Mouse (Mus musculus) heart, adult 2 months (tissue): ENCODE results near the gene Lamc1. TPM values are rescaled to one million over a fixed set of nuclear protein-coding genes. Genes with fewer than 3 reads are reported as not detected.

Experiments used
- DNase-seq, 2 experiments: peaks; one replicate each; pipeline ENCODE4 v3.0.0; 2021
- H3K27ac ChIP-seq: fragments of 200-600 bp; 2 replicates; pipeline ENCODE4 v1.8.1; 2022
- H3K27me3 ChIP-seq: fragments of 200-500 bp; 2 replicates; pipeline ENCODE4 v1.6.1; 2012; ENCODE audit warnings: mild to moderate bottlenecking, low read length, inconsistent platforms, mixed read lengths; ENCODE audit not compliant: control insufficient read depth, insufficient read depth
- H3K36me3 ChIP-seq: fragments of 200-500 bp; 2 replicates; pipeline ENCODE4 v1.6.1; 2012; ENCODE audit warnings: low read length, inconsistent platforms; ENCODE audit not compliant: control insufficient read depth, insufficient read depth
- H3K4me1 ChIP-seq: fragments of 200-500 bp; 2 replicates; pipeline ENCODE4 v1.6.1; 2011; ENCODE audit warnings: low read length; ENCODE audit not compliant: control insufficient read depth, insufficient read depth
- H3K4me3 ChIP-seq: fragments of 200-600 bp; 2 replicates; pipeline ENCODE4 v1.8.1; 2022
- H3K79me2 ChIP-seq: fragments of 200-500 bp; replicated peaks from 2 replicates; pipeline ENCODE4 v1.6.1; 2012; ENCODE audit warnings: mild to moderate bottlenecking, inconsistent platforms, low read length, moderate library complexity, mixed read lengths; ENCODE audit not compliant: control insufficient read depth, insufficient read depth
- H3K9ac ChIP-seq: fragments of 200-500 bp; 2 replicates; pipeline ENCODE4 v1.6.1; 2012; ENCODE audit warnings: low read depth, mild to moderate bottlenecking, control low read depth, inconsistent platforms, low read length, mixed read lengths
- CTCF ChIP-seq: fragments of 200-600 bp; IDR thresholded peaks from 2 replicates; pipeline ENCODE4 v1.8.1; 2022; ENCODE audit warnings: antibody characterized with exemption, mild to moderate bottlenecking, moderate library complexity
- EP300 ChIP-seq: fragments of 200-500 bp; IDR thresholded peaks from 2 replicates; pipeline ENCODE4 v1.6.1; 2011; ENCODE audit warnings: low read depth, low read length, control low read depth; ENCODE audit not compliant: insufficient read depth
- POLR2A ChIP-seq: fragments of 200-500 bp; IDR thresholded peaks from 2 replicates; pipeline ENCODE4 v1.6.1; 2011; ENCODE audit warnings: mild to moderate bottlenecking, low read depth, low read length, control low read depth; ENCODE audit not compliant: insufficient read depth
- WGBS: fragments of 180-500 bp; shearing (Covaris S2); methylation state at CpG from one replicate; pipeline ENCODE4 v1.1.7; 2018; 5-methylcytosine and 5-hydroxymethylcytosine counted together
- intact Hi-C: fragments of 180-260 bp; cut with DNase I; formaldehyde crosslinking; loops from one replicate; pipeline ENCODE4 v1.15.1; 2025
- polyA plus RNA-seq: library from polyadenylated mRNA; depleted of rRNA; stranded (reverse); fragments of >200 nt; gene quantifications from 2 replicates; pipeline ENCODE4 v1.2.3, GENCODE M21; 2012
- total RNA-seq, 2 experiments: library from RNA; stranded (reverse); gene quantifications; 2 replicates each; pipeline ENCODE4 v1.2.3; 2021

The Lamc1 gene
- total and polyA plus RNA-seq, 3 experiments = 103 to 116 (median 111) TPM

- TF ChIP-seq CTCF (no peak), POLR2A (no peak), EP300 (no peak)
- H3K27ac ChIP-seq = peak overlapping the region; percentile 98
- H3K79me2 ChIP-seq = peaks cover 6% of the 10 kb centered on the region
- peaks cover 21% of the 10 kb centered on the region for H3K36me3 ChIP-seq
- intact Hi-C loops = no loop called here
- H3K27me3 ChIP-seq = no peaks in the 10 kb centered on the region
- DNase-seq = no peak
- H3K9ac ChIP-seq = peak overlapping the region; percentile 63
- peaks cover 6% of the 10 kb centered on the region for H3K4me1 ChIP-seq
- peak overlapping the region; percentile 98 for H3K4me3 ChIP-seq
- 70% methylated on average over 6 of the region's 6 CpGs for WGBS
Observed at GRCm38 (mm10) chr1:153329306-153329705, 3.3 kb downstream of the Lamc1 start.

GRCm38 (mm10) chr1:153327063-153327462 lies 5.5 kb downstream of the Lamc1 start:
- Histone ChIP-seq H3K36me3 (peaks cover 22% of the 10 kb centered on the region), H3K79me2 (peaks cover 6% of the 10 kb centered on the region), H3K4me3 (no peak overlapping the region), H3K27ac (no peak overlapping the region), H3K4me1 (peaks cover 12% of the 10 kb centered on the region), H3K27me3 (no peaks in the 10 kb centered on the region), H3K9ac (no peak overlapping the region)
- TF ChIP-seq POLR2A = no peak
- no peak for TF ChIP-seq EP300
- no peak for TF ChIP-seq CTCF
- intact Hi-C loops = no loop called here
- DNase-seq = no peak
- 88% methylated on average over 4 of the region's 4 CpGs for WGBS

GRCm38 (mm10) chr1:153326226-153326625 lies 6.4 kb downstream of the Lamc1 start:
- no peak overlapping the region for H3K27ac ChIP-seq
- WGBS = 55% methylated on average over 7 of the region's 7 CpGs
- peaks cover 17% of the 10 kb centered on the region for H3K4me1 ChIP-seq

GRCm38 (mm10) chr1:153321404-153321803 lies 11.2 kb downstream of the Lamc1 start:
- Histone ChIP-seq H3K27ac (no peak overlapping the region), H3K36me3 (peaks cover 31% of the 10 kb centered on the region), H3K27me3 (no peaks in the 10 kb centered on the region), H3K4me3 (no peak overlapping the region), H3K4me1 (peaks cover 27% of the 10 kb centered on the region), H3K9ac (peak overlapping the region; percentile 50; the same call in 1 of the 2 replicates), H3K79me2 (peaks cover 13% of the 10 kb centered on the region)
- intact Hi-C loops = no loop called here
- DNase-seq = no peak
- WGBS = 64% methylated on average over 12 of the region's 12 CpGs
- TF ChIP-seq EP300 = no peak
- no peak for TF ChIP-seq CTCF
- TF ChIP-seq POLR2A = no peak

More at GRCm38 (mm10) chr1:153326226-153326625, 6.4 kb downstream of the Lamc1 start:
- intact Hi-C loops = no loop called here
- no peak for DNase-seq
- Histone ChIP-seq H3K9ac (no peak overlapping the region), H3K4me3 (no peak overlapping the region), H3K27me3 (no peaks in the 10 kb centered on the region), H3K36me3 (peaks cover 27% of the 10 kb centered on the region), H3K79me2 (peaks cover 7% of the 10 kb centered on the region)
- no peak for TF ChIP-seq POLR2A

- H3K27ac ChIP-seq = no peak overlapping the region; the same call in 1 of the 2 replicates
- DNase-seq = peak in 1 of 2 experiments; percentile 2
- peaks cover 26% of the 10 kb centered on the region for H3K4me1 ChIP-seq
- no peak overlapping the region for H3K9ac ChIP-seq
- TF ChIP-seq EP300 = no peak
- no peak for TF ChIP-seq POLR2A
- TF ChIP-seq CTCF = no peak
- H3K79me2 ChIP-seq = peaks cover 10% of the 10 kb centered on the region
- 40% methylated on average over 6 of the region's 6 CpGs for WGBS
- intact Hi-C loops = no loop called here
- H3K27me3 ChIP-seq = no peaks in the 10 kb centered on the region
- H3K36me3 ChIP-seq = peaks cover 27% of the 10 kb centered on the region
- no peak overlapping the region for H3K4me3 ChIP-seq
Observed at GRCm38 (mm10) chr1:153320554-153321147, 11.9 kb downstream of the Lamc1 start.

GRCm38 (mm10) chr1:153320121-153320520 lies 12.5 kb downstream of the Lamc1 start:
- Histone ChIP-seq H3K36me3 (peaks cover 22% of the 10 kb centered on the region), H3K27me3 (no peaks in the 10 kb centered on the region), H3K4me1 (peaks cover 29% of the 10 kb centered on the region), H3K4me3 (no peak overlapping the region), H3K9ac (no peak overlapping the region), H3K27ac (peak overlapping the region; percentile 49; the same call in 1 of the 2 replicates), H3K79me2 (peaks cover 10% of the 10 kb centered on the region)
- DNase-seq = peak in 1 of 2 experiments; percentile 1
- no peak for TF ChIP-seq CTCF
- TF ChIP-seq EP300 = no peak
- TF ChIP-seq POLR2A = no peak
- intact Hi-C loops = no loop called here
- WGBS = 46% methylated on average over 4 of the region's 4 CpGs
